Mouse (Mus musculus) neural tube, embryonic 14.5 days (tissue): ENCODE data around the gene Tbc1d5. TPM values are rescaled to one million over a fixed set of nuclear protein-coding genes. Genes with fewer than 3 reads are reported as not detected.

Experiments used
- ATAC-seq: fragments of 200-750 bp; cut with Nextera tagmentation; 2 replicates; pipeline ENCODE4 v1.8.0; 2017; ENCODE audit warnings: low read depth, mild to moderate bottlenecking, moderate TSS enrichment, moderate library complexity
- H3K27ac ChIP-seq: fragments of 300-500 bp; sonication (generic); 2 replicates; pipeline ENCODE4 v1.5.1; 2014; ENCODE audit warnings: low read depth, mild to moderate bottlenecking, control low read depth, low read length, moderate library complexity, mixed read lengths
- H3K27me3 ChIP-seq: fragments of 300-500 bp; sonication (generic); 2 replicates; pipeline ENCODE4 v1.6.1; 2014; ENCODE audit warnings: low read length; ENCODE audit not compliant: control insufficient read depth, insufficient read depth
- H3K36me3 ChIP-seq: fragments of 300-500 bp; sonication (generic); 2 replicates; pipeline ENCODE4 v1.6.1; 2014; ENCODE audit warnings: low read length, mixed read lengths; ENCODE audit not compliant: control insufficient read depth, insufficient read depth
- H3K4me1 ChIP-seq: fragments of 300-500 bp; sonication (generic); 2 replicates; pipeline ENCODE4 v1.6.1; 2014; ENCODE audit warnings: low read length; ENCODE audit not compliant: control insufficient read depth, insufficient read depth
- H3K4me2 ChIP-seq: fragments of 300-500 bp; sonication (generic); 2 replicates; pipeline ENCODE4 v1.6.1; 2014; ENCODE audit warnings: mild to moderate bottlenecking, low read depth, low read length, control low read depth
- H3K4me3 ChIP-seq: fragments of 300-500 bp; sonication (generic); 2 replicates; pipeline ENCODE4 v1.5.1; 2014; ENCODE audit warnings: low read depth, low read length, control low read depth, mixed read lengths
- H3K9ac ChIP-seq: fragments of 300-500 bp; sonication (generic); replicated peaks from 2 replicates; pipeline ENCODE4 v1.6.1; 2014; ENCODE audit warnings: low read depth, mild to moderate bottlenecking, control low read depth, low read length, mixed read lengths
- H3K9me3 ChIP-seq: fragments of 300-500 bp; sonication (generic); 2 replicates; pipeline ENCODE4 v1.6.1; 2016; ENCODE audit warnings: low read length; ENCODE audit not compliant: control insufficient read depth
- WGBS: fragments of 180-500 bp; shearing (Covaris S2); extraction: QIAGEN DNeasy Blood & Tissue Kit; methylation state at CpG from one replicate; pipeline ENCODE4 v1.1.7; 2014; 5-methylcytosine and 5-hydroxymethylcytosine counted together
- polyA plus RNA-seq: library from polyadenylated mRNA; unstranded; fragments of >200 nt; fragmentation: Nextera tagmentation; extraction: Ambion mirVana; gene quantifications from 2 replicates; pipeline ENCODE4 v1.2.1, GENCODE M21; 2014

The Tbc1d5 gene
- polyA plus RNA-seq, 1 experiment from 2014 or later, result 10.1 TPM

DNA sequence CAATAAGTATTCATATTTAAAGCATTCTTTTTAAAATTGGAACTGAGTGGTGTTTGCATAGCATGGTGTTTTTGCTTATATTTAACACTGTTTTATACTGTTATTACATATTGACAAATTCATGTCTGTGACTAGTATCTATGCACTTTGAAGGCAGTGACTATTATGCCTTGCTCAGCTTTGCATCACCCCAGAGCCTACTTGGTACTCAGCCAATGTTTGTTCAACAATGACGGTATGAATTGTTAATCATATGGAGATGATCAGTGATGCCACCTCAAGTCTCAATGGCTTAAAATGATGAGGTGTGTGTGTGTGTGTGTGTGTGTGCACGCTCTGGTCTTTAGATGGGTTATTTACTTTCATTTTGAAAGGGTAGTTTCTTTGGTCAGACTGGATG is 15.6 kb upstream of the Tbc1d5 start:
- no peak overlapping the region for H3K27ac ChIP-seq
- no peak overlapping the region for H3K4me3 ChIP-seq
- WGBS, result 90% methylated on average over 2 of the region's 2 CpGs
- no peak overlapping the region for H3K9ac ChIP-seq
- no peaks in the 10 kb centered on the region for H3K36me3 ChIP-seq
- H3K9me3 ChIP-seq, result no peaks in the 10 kb centered on the region
- no peak for ATAC-seq
- no peaks in the 10 kb centered on the region for H3K27me3 ChIP-seq
- no peak overlapping the region for H3K4me2 ChIP-seq
- H3K4me1 ChIP-seq, result no peaks in the 10 kb centered on the region

DNA sequence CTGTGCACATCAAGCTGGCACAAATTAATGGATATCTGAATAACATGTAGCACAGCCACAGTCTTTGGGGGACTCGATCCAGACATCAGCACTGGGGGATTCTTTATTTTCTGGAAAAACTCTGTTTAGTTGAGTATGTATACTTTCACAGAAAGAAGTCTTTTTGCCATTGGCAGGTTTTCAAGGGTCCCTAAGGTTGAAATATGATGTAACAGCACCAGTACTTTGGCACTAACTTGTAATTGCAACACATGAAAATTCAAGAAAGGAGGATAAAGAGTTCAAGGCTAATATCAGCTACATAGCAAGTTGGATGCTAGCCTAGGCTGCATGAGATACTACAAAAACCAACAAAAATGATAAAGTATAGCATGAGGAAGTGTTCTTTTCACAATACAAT is 12.2 kb upstream of the Tbc1d5 start:
- Histone ChIP-seq H3K9me3 (no peaks in the 10 kb centered on the region), H3K9ac (no peak overlapping the region), H3K4me3 (no peak overlapping the region), H3K36me3 (no peaks in the 10 kb centered on the region), H3K27ac (no peak overlapping the region), H3K27me3 (no peaks in the 10 kb centered on the region), H3K4me1 (no peaks in the 10 kb centered on the region), H3K4me2 (no peak overlapping the region)
- ATAC-seq, result no peak
- WGBS, result 76% methylated on average over 1 of the region's 1 CpGs

DNA sequence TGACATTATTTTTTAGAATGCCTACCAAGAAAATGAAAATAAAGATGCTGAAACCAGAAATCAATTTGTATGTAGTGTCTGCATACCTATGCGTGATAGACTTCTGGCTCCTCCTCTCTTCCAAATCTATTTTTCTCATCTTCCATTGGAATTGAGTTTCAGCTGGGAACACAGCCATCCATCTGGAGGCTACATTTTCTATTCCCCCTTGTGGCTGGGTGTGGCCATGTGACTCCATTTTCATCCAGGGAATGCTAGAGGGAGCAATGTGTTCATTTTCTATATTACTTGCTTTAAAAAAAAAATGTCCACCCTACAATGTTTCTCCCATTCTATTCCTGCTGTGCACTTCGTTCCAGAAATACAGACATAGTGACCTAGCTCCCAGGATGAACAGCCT is 3.6 kb upstream of the Tbc1d5 start:
- H3K4me1 ChIP-seq, result peaks cover 4% of the 10 kb centered on the region; the same call in 1 of the 2 replicates
- no peaks in the 10 kb centered on the region for H3K27me3 ChIP-seq
- H3K9ac ChIP-seq, result no peak overlapping the region
- no peak overlapping the region for H3K27ac ChIP-seq
- H3K36me3 ChIP-seq, result no peaks in the 10 kb centered on the region
- H3K9me3 ChIP-seq, result no peaks in the 10 kb centered on the region
- no peak overlapping the region for H3K4me2 ChIP-seq
- no peak overlapping the region for H3K4me3 ChIP-seq
- ATAC-seq, result no peak
- 77% methylated on average over 2 of the region's 2 CpGs for WGBS

DNA sequence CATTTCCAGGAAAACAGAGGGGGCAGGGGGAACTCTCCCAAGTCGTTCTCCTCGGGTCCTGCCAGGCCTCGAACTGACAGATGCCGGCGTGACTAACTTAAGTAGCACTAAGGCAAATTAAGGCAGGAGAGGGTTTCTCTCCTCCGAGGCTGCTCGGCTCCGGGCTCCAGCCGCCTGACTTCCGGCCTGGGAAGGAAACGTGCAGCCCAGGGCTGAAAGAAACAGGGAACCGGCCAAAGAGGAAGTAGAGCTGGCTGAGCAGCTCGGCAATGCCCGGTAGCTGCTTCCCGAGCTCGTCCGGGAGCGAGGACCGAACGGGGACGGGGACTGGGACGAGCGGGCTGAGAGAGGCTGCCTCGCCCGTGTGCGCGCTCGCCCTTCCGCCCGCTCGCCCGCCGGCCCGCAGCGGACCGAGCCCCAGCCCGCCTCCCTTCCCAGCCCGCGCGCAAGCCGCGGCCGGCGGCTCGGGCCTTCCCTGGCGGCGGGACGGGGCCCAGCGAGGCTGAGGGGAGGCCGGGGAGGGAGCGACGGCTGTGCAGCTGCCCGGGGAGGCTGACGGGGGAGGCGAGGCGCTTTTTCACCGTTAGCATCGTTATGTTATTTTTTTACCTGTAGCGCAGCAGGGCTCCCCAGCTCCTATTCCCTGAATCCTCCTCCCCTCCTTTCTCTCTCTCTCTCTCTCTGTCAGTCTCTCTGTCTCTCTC is 509 bp downstream of the Tbc1d5 start:
- Histone ChIP-seq H3K9me3 (no peaks in the 10 kb centered on the region), H3K27ac (peak overlapping the region; percentile 98), H3K36me3 (no peaks in the 10 kb centered on the region), H3K4me1 (peaks cover 6% of the 10 kb centered on the region; the same call in 1 of the 2 replicates), H3K4me2 (peak overlapping the region; percentile 62), H3K27me3 (no peaks in the 10 kb centered on the region), H3K9ac (peak overlapping the region; percentile 95), H3K4me3 (peak overlapping the region; percentile 71)
- under 1% methylated on average over 52 of the region's 59 CpGs for WGBS
- ATAC-seq, result peak; percentile 85

DNA sequence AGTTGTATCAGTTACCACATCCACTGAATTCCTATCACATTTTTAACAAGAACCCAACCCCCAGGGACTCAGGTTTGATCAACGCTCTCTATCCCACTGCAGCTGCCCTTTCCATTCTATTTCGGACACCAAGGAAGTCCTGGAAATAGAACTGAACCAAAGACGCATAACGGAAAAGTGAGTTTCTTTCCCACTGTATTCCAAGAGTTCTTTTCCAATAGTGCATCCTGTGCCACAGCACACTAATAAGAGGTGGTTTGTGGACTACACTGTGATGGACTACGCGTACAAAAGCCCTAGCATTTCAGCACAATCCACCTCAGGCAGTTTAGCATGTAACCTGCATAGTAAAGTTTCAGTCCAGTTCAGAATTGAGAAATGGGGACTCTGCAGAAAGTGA is 1.2 kb downstream of the Tbc1d5 start:
- no peaks in the 10 kb centered on the region for H3K9me3 ChIP-seq
- peak overlapping the region; percentile 95 for H3K9ac ChIP-seq
- H3K4me1 ChIP-seq, result peaks cover 6% of the 10 kb centered on the region; the same call in 1 of the 2 replicates
- no peaks in the 10 kb centered on the region for H3K36me3 ChIP-seq
- H3K4me3 ChIP-seq, result peak overlapping the region; percentile 71
- no peak for ATAC-seq
- no peaks in the 10 kb centered on the region for H3K27me3 ChIP-seq
- peak overlapping the region; percentile 62 for H3K4me2 ChIP-seq
- H3K27ac ChIP-seq, result peak overlapping the region; percentile 98
- WGBS, result 63% methylated on average over 6 of the region's 6 CpGs

DNA sequence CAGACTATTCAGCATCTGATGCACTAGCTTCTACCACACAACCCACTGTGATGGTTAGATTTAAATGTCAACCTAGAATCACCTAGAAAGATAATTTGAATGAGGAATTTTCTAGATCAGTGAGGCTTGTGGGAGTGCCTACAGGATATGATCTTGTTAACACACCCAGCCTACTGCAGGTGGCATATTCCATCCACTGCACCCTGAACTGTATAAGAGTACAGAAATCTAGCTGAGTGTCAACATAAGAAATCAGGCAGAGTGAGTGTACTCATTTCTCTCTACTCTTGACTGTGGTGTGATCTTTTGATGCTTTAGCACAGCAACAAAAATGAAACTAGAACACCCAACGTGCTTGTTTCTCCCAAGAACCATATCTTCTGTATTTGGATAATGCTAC is 6.8 kb downstream of the Tbc1d5 start:
- Histone ChIP-seq H3K27ac (no peak overlapping the region), H3K4me3 (no peak overlapping the region), H3K9me3 (no peaks in the 10 kb centered on the region), H3K9ac (no peak overlapping the region), H3K4me1 (no peaks in the 10 kb centered on the region), H3K4me2 (no peak overlapping the region), H3K36me3 (no peaks in the 10 kb centered on the region), H3K27me3 (no peaks in the 10 kb centered on the region)
- WGBS, result 86% methylated on average over 1 of the region's 1 CpGs
- ATAC-seq, result no peak

DNA sequence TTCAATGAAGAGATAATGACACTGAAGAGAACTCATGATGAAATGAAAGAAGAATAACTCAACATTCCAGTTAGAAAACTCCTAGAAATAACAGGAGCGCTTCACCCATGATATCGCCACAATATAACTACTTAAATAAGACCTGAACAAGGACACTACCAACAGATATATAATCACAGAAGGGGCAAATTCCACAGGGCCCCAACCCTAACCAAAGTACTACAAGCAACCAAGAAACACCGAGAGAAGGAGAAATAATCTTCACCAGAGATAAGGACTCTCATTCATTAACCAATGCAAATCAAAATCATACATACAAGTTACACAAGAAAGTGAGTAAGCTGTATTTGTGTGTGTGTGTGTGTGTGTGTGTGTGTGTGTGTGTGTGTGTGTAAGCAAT is 7.6 kb downstream of the Tbc1d5 start:
- no peak overlapping the region for H3K4me2 ChIP-seq
- H3K27me3 ChIP-seq, result no peaks in the 10 kb centered on the region
- no peak overlapping the region for H3K4me3 ChIP-seq
- no peak overlapping the region for H3K27ac ChIP-seq
- ATAC-seq, result no peak
- H3K9ac ChIP-seq, result no peak overlapping the region
- 97% methylated on average over 3 of the region's 3 CpGs for WGBS
- H3K4me1 ChIP-seq, result no peaks in the 10 kb centered on the region
- no peaks in the 10 kb centered on the region for H3K36me3 ChIP-seq
- no peaks in the 10 kb centered on the region for H3K9me3 ChIP-seq

DNA sequence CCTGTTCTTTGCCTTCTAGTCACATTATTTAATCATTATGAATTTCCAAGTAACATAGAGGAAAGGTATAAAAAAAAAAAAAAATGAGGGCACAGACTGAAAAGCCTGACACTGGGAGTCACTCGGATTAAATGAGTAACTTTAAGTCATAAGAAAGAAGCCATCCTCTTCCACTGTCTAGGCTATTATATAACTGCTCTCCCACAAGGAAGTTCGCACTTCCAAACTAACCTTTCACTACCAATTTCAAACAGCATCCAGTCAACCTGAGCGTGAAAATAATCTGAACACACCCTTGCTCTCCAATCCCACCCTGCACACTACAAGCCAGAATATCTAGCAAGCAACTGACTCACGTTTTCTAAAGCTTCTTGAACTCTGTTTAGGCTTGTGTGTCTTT is 9.2 kb downstream of the Tbc1d5 start:
- ATAC-seq, result no peak
- H3K27me3 ChIP-seq, result no peaks in the 10 kb centered on the region
- WGBS, result 90% methylated on average over 4 of the region's 4 CpGs
- H3K9me3 ChIP-seq, result no peaks in the 10 kb centered on the region
- H3K9ac ChIP-seq, result no peak overlapping the region
- no peaks in the 10 kb centered on the region for H3K4me1 ChIP-seq
- H3K4me3 ChIP-seq, result no peak overlapping the region
- H3K27ac ChIP-seq, result no peak overlapping the region
- H3K36me3 ChIP-seq, result no peaks in the 10 kb centered on the region
- no peak overlapping the region for H3K4me2 ChIP-seq

DNA sequence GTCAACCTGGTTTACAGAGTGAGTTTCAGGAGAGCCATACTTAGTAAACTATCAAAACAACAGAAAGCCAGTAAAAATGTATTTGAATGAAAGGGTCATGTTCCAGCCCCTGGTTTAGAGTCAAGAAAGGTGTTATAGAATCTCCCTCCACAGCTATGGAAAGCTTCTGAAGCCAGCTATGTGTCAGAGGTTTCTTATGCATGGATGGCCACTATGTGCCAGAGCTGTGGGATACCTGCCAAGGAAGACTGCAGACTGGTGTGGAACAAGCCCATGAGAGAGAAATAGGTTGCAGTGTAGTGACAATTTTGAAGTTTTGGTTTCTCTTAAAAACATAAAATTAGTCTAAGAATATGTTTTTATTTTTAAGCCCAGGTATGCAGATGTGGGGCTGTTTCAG is 16.8 kb downstream of the Tbc1d5 start:
- Histone ChIP-seq H3K4me3 (no peak overlapping the region), H3K27me3 (no peaks in the 10 kb centered on the region), H3K27ac (no peak overlapping the region), H3K36me3 (no peaks in the 10 kb centered on the region), H3K9me3 (no peaks in the 10 kb centered on the region; the same call in 1 of the 2 replicates), H3K4me1 (no peaks in the 10 kb centered on the region), H3K9ac (no peak overlapping the region), H3K4me2 (no peak overlapping the region)
- no peak for ATAC-seq
